Mouse (Mus musculus) splenic B cell, adult 2 months (primary cell): ENCODE results near the gene Irx5.

ENCODE experiments used
- DNase-seq: peaks from one replicate; pipeline ENCODE4 v3.0.0-alpha.2; 2011; ENCODE audit warnings: low read depth, low spot score
- H3K27me3 ChIP-seq: 2 replicates; pipeline ENCODE4 v1.6.1; 2012; ENCODE audit warnings: mild to moderate bottlenecking, low read length, moderate library complexity, mixed read lengths; ENCODE audit not compliant: control insufficient read depth, poor library complexity, insufficient read depth, severe bottlenecking
- H3K36me3 ChIP-seq: 2 replicates; pipeline ENCODE4 v1.6.1; 2012; ENCODE audit warnings: mild to moderate bottlenecking, low read length, moderate library complexity, mixed read lengths; ENCODE audit not compliant: control insufficient read depth, poor library complexity, insufficient read depth, severe bottlenecking

Gene Irx5

DNA sequence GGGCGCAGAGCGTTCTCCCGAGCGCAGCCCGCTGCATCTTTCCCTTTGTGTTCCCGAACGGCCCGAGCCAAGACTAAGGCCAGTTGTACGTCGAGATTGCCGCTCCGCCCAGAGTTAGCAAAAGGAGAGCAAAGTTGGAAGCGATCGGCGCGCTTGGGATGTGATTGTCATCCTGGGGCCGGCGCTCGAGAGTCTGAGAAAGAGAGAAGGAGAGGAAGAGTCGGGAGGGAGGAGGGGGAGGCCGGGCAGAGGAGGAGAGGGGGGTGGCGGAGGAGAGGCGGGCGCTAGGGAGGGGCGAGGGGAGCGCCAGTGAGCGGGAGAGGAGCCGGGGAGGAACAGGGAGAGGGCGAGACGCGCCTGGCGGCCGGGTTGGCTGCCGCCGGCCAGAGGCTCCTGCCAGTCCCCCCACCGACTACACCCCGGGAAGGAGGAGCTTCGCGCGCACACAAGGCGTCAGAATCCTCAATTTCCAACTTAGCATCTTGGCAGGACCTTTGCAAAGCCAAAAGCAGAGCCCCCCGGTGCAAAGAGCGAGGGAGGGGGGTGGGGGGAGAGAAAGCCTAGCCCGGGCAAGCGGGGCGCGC, at the start of gene Irx5:
Irx5 (plus strand) TSS at position 228 of the 584 bp plus-strand sequence.
- H3K36me3 ChIP-seq, result no peaks in the 10 kb centered on the region
- DNase-seq, result peak; percentile 4
- H3K27me3 ChIP-seq, result peaks cover 10% of the 10 kb centered on the region

GRCm38 (mm10) chr8:92312178-92312577, 45.2 kb upstream of the Irx5 start:
- DNase-seq, result no peak
- Histone ChIP-seq H3K27me3 (no peaks in the 10 kb centered on the region), H3K36me3 (no peaks in the 10 kb centered on the region)

GRCm38 (mm10) chr8:92313707-92314106, 43.7 kb upstream of the Irx5 start:
- Histone ChIP-seq H3K36me3 (no peaks in the 10 kb centered on the region), H3K27me3 (no peaks in the 10 kb centered on the region)
- DNase-seq, result no peak

DNA sequence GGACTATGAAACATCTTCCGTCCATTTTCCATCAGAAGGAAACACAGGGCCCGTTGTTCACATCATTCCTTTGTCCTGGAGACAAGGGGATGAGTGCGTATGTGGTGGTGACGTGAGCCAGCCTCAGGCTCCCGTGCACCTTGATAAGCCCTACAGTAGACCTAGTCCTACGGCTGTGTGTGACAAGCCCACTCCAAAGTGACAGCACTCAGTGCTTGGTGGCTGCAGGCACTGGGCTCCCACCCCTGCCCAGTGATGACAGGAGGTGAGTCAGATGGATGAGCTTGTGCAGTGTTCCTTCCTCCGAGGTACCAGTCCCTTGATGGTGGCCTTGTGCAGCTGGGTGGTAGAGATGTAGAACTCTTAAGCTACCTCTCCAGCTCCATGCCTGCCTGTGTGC, 33.7 kb upstream of the Irx5 start:
- no peaks in the 10 kb centered on the region for H3K36me3 ChIP-seq
- no peak for DNase-seq

GRCm38 (mm10) chr8:92327176-92327575, 30.2 kb upstream of the Irx5 start:
- Histone ChIP-seq H3K36me3 (no peaks in the 10 kb centered on the region), H3K27me3 (no peaks in the 10 kb centered on the region)
- DNase-seq, result no peak

More for the DNA sequence above, 33.7 kb upstream of the Irx5 start:
- no peaks in the 10 kb centered on the region for H3K27me3 ChIP-seq

- Histone ChIP-seq H3K27me3 (no peaks in the 10 kb centered on the region), H3K36me3 (no peaks in the 10 kb centered on the region)
- DNase-seq, result no peak
Observed at GRCm38 (mm10) chr8:92329273-92329672, 28.2 kb upstream of the Irx5 start.

DNA sequence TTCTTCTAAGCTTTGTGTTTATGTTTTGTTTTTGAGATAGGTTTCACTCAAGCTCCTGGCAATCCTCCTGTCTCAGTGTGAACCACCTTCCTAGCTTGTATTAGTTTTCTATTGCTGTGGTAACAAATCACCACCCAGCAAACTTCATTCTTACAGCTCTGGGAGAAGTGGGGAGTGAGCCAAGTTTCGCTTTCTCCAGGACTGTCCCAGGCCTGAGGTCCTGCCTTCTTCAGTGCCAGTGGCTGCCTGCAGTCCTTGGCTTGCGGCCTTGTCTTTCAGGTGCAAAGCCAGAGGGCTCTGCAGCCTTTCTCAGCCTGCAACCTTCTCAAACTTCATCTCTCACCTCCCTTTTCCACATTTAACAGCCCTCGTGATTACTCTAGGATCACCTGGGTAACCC, 25.6 kb upstream of the Irx5 start:
- DNase-seq, result no peak
- Histone ChIP-seq H3K27me3 (no peaks in the 10 kb centered on the region), H3K36me3 (no peaks in the 10 kb centered on the region)

DNA sequence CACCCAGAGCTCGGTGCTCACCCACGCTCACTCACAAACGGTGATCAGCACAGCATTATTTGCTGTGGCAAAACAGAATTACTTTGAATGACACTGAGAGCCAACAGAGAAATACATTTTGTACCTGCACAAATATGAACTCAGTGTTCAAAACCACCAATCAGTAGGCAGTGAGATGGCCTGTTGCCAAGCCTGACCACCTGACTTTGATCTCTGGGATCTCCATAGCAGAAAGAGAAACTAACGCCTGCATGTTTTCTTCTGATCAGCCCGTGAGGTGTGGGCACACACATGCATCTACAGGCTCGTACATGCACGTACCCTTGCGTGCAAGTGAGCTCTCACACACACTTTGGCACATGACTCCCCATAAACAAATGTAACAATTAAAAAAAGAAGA, 24.0 kb upstream of the Irx5 start:
- no peaks in the 10 kb centered on the region for H3K36me3 ChIP-seq
- no peak for DNase-seq
- no peaks in the 10 kb centered on the region for H3K27me3 ChIP-seq

- no peaks in the 10 kb centered on the region for H3K27me3 ChIP-seq
- no peaks in the 10 kb centered on the region for H3K36me3 ChIP-seq
- DNase-seq, result no peak
Observed at GRCm38 (mm10) chr8:92335079-92335478, 22.3 kb upstream of the Irx5 start.

GRCm38 (mm10) chr8:92336041-92336440, 21.4 kb upstream of the Irx5 start:
- no peak for DNase-seq
- H3K27me3 ChIP-seq, result no peaks in the 10 kb centered on the region
- no peaks in the 10 kb centered on the region for H3K36me3 ChIP-seq

DNA sequence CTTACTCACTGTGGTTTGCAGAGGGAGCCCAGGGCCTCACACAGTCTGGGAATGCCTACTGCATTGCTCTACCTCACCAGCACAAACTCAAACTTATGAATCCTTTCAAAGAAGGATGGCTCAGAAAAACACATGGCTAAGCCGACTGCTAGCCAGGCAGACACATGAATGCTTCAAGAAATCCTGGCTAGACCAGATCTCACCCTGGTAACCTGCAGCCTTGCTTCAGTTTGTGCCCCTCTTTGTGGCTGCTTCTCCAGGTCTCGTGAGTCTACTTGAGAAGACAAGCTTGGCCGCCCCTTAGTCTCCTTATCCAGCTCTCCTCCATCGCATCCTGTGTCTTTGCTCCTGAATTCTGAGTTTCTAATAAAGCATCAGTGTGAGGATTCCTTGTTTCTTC, 13.9 kb upstream of the Irx5 start:
- no peaks in the 10 kb centered on the region for H3K27me3 ChIP-seq
- no peak for DNase-seq
- no peaks in the 10 kb centered on the region for H3K36me3 ChIP-seq

DNA sequence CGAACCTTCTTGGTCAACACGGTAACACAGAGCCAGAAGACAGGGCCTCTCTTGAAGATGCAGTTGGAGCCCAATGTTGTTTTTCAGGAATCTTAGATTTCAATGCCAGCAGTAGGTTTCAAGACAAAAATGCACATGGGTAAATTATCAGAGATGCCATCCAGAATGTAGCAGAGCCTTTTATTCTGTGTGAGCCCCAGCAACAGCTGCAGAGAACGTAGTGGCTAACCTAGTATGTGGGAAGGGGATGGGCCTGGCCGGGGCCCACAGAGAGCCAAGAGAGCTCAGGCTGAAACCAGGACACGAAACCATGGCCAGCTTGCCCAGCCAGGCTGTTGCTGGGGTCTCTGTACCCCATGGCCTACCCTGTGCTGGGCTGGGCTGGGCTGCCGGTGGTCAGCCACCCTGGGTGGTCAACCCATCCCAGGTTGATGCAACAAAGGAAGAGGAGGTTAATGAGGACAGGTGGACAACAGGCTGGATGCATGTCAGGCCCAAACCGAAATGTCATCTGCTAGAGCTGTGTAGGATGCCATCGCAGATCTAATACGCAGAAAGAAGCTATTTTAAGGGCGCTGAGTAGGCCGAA, 7.4 kb upstream of the Irx5 start:
- no peak for DNase-seq
- peaks cover 3% of the 10 kb centered on the region; the same call in 1 of the 2 replicates for H3K27me3 ChIP-seq
- no peaks in the 10 kb centered on the region for H3K36me3 ChIP-seq

- DNase-seq, result no peak
- H3K27me3 ChIP-seq, result peaks cover 6% of the 10 kb centered on the region
- H3K36me3 ChIP-seq, result no peaks in the 10 kb centered on the region
Observed at GRCm38 (mm10) chr8:92353405-92353804, 4.0 kb upstream of the Irx5 start.

DNA sequence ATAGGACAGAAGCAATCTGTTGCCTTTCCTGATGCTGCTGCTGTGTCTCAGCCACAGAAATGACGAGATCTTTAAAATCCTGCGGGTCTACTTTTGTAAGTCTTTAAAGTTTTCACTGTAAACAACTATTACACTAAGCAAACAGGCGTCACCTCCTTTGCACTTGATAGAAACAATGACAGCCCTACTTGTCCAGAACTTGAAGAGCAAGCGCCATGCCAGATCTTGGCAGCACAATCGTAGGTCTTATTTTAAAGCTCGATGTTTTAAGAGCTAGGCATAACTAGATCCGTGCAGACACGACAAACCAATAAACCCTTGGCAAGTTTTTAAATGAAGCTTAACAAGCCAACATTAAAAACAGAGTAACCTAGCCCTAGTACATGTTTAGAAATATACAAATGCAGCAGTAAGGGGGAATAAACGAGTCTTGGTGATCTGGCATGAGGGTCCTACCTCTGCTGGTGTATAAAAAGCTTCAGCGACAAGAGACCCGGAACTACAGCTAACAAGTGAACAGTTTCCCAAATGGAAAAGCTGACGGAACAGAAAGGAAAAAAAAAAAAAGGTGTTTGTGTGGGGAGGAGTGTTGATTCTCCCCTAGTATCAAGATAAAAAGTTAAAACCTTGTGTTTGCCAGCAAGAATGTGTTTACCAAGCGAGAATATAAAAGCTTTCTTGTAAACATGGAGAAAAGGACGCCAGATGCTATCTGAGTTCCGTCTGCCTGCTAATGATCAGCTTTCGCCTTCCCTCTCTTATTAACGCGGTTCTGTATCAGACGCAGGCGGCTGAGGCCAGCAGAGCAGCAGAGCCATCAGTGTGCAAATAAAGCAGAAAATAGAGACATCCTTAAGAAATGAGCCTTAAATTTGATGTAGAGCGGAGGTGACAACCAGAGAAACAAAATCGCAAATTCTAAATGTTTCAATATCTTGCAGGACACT, 2.6 kb upstream of the Irx5 start:
- Histone ChIP-seq H3K27me3 (peaks cover 8% of the 10 kb centered on the region), H3K36me3 (no peaks in the 10 kb centered on the region)
- DNase-seq, result no peak
